Mouse (Mus musculus) ZHBTc4 (cell line): Measurements from ENCODE around the gene Eif2b2.

Experiments
- DNase-seq: peaks from one replicate; pipeline ENCODE4 v3.0.0-alpha.2; 2011; ENCODE audit warnings: low read depth, low spot score

Gene Eif2b2

DNA sequence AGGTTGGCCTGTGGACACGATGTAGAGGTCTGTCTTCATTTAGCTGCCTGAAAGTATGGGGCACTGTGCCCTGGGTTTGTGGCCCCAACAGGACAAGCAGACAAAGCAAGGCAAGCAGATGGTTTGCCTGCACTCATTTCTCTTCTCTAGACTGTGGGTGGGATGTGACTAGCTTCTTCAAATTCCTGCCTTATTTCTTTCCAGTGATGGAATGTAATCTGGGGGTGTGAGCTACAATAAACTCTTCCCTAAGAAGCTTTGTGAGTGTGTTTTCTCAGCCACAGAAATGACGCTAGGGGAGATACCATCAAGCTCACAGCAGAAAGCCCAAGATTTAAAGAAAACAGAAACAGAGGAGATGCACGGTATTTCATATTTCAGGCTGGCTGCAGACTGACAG lies 32.8 kb downstream of the Eif2b2 start:
- DNase-seq, result no peak

DNA sequence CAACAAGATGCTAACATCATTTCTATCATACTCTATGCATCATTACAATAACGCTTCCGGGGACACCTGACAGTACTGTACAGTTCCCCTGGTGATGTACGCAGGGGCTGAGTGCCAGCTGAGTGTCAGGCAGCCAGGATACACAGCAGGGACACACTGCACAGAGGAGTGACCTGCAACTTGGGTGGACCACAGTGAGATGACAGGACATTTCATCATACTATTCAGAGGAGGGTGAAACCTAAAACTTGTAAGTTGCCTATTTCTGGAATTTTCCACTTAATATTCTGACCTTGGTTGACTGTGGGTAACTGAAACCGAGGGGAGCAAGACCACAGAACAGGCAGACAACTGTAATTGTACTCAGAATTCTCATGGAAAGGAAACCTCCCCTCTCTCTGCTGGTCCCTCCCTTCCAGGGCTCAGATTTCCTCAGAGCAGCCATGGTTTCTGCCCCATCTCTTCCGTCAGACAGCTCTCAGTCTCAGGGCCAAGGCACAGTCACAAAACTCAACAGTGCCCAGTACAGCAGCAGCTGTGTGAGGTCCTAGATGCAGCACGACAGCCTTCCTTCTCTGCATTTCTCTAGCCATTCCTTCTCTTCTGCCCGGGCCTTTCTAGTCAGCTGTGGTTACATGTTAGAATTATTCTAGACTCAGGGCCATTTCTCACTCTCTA lies 36.9 kb downstream of the Eif2b2 start:
- no peak for DNase-seq

- DNase-seq, result no peak
These were observed 37.8 kb downstream of the Eif2b2 start for GRCm38 (mm10) chr12:85257008-85257639.

DNA sequence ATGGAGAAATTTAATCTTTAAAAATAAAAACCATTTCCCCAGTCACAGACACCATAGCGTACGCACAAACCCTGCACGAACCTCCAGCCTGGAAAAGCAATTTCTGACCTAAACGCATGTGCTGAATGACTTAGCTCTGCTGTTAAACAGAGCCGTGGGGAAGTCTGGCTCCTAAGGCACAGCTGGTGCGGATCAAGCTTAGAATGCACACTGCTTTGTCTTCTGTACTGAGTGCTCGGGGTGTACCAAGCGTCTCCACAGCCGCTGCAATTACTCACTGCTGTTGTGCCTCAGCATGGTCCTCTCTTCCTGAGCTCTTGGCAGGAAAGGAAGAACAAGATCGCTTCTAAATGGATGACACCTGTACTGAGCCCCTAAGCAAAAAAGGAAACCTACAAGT lies 43.2 kb downstream of the Eif2b2 start:
- peak; percentile 6 for DNase-seq

DNA sequence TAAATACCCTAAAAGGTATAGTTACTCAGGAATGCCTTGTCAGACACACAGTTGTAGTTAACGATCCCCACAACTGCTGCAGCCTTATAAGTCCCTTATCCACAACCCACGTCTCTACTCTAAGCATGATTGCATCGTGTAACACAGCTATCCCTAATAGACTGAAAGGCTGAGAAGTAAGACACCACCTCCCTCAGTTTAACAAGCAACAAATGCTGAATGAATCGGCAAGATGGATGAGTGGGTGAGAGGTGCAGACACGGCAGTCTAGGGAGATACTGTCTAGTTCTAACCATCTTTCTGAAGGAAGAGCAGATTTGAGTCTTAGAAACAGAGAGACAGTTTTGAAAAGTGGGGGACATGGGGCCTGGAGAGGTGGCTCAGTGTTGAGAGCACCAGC lies 43.9 kb downstream of the Eif2b2 start:
- DNase-seq, result no peak

DNA sequence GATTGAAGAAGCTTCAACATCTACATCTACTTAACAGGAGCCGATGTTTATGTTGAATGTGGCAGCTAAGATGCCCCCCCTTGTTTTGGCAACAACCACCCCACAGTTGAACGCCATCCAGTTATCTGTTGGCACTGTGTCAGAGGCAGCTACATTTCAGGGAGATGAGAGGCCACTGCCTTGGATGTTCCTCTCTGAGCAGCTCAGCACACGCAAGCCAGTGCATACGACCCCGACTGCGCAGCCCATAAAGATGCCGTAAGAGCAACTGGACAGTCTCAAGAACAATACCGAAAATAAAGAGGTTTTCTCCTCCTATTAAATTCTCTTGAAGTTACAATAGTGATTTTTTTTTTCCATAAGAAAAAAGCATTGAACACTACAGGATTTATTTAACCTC lies 45.2 kb downstream of the Eif2b2 start:
- no peak for DNase-seq

DNA sequence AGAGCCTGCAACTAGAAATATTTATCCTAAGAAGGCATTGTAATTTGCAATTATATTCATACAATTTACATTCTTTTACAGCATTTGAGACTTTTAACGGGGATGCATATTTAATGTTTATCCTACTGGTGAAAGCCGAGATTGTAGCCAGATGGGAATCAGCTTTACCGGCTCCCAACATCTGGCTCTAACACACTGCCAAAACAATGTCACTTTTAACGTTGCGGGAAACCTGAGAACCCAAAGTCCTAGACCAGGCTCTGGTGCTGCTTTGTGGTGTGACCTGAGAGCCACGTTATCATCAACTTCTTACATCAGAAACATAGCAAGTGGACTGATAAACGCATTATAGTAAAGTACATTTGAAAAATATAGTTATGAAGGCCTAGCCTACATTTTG lies 45.7 kb downstream of the Eif2b2 start:
- DNase-seq, result no peak

DNA sequence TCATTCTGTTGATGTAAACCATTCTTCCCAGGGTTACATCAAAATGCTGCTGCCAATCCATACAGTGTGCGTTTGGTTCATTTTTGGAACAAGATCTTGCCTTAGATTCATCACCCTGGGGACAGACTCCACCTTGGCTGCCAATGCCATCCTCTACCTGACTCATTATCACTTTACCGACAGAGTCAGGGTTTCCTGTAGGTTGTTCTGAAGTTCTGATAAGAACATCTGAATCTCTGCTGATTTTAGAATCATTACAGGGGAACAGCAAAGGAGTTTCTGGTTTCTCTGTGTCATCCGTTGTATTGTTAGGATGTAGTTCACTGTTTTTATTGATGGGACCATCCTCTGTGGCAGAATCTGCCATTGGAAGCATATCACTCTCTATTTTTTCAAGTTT lies 47.0 kb downstream of the Eif2b2 start:
- DNase-seq, result no peak

DNA sequence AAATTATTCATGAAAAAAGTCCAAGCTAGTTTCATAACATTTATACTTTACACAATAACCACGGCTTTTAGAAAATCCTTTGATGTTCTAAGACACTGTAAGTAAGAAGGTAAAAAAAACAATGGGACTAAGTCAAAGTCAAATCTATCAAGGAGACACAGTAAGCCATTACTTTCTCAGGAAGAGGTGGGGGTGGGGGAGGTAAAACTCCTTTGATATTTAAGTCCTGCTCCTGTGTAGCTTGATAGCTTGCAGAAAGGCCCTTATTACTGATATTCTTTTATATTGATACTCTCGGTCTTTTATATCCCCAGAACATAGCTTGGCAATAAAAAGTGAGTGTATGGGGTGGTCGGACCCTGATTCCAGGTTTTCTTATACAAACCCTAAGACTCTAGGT lies 50.5 kb downstream of the Eif2b2 start:
- peak; percentile 53 for DNase-seq

GRCm38 (mm10) chr12:85270319-85270718 lies 51.0 kb downstream of the Eif2b2 start, which contains the start of gene Mlh3:
Gene Mlh3, minus strand, starts transcription at chr12:85270599.
- DNase-seq, result peak; percentile 95

- DNase-seq, result peak; percentile 55
These were observed 52.0 kb downstream of the Eif2b2 start for GRCm38 (mm10) chr12:85271132-85271842.

DNA sequence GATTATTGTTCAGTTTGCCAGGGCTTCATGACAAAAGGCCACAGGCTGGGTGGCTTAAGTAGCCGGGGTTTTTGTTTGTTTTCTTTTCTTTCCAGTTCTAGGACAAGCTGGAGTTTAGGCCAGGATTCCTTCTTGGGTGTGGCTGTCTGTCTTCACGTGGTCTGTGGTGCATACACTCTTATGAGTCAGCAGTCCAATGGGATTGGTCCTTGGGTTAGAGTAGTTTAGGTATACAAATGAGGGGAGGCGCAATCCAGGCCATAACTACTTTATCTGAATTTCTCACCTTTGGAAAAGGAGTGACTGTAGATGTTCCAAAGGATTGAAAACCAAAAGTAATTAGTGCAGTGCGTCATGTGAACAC lies 52.5 kb downstream of the Eif2b2 start:
- DNase-seq, result peak; percentile 88

GRCm38 (mm10) chr12:85273508-85273907 lies 54.2 kb downstream of the Eif2b2 start:
- DNase-seq, result peak; percentile 44
